Mouse (Mus musculus) left cerebral cortex, adult 9 months (tissue): ENCODE results near the gene Cd302.

Source experiments
- DNase-seq, 2 experiments: peaks; one replicate each; pipeline ENCODE4 v3.0.0; 2022; ENCODE audit warnings: low spot score in 2 of 2

Cd302 gene

GRCm38 (mm10) chr2:60284467-60284821 lies at the start of gene Cd302:
Cd302 (minus strand) TSS chr2:60284488.
- DNase-seq = no peak

GRCm38 (mm10) chr2:60328641-60329040 lies 44.4 kb upstream of the Cd302 start:
- no peak for DNase-seq

- DNase-seq = no peak
Observed at GRCm38 (mm10) chr2:60327581-60327980, 43.3 kb upstream of the Cd302 start.

DNA sequence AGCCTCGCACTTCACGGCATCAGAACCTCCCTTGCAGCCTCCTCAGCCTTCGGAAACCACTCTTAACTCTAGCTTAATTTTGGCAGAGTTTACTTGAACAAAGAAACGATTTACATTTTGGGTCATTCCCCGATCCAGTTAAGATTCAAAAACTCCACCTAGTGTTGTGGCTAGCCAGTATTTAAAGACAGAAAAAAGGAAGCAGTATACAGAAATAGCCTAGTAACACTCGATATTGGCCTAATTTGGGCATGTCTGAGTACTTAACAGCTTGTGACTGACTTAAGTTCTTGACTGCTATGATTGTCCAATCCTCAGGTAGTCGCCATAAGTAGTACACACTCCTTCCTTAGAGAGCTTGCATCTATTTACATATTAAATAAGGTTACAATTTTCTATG lies 42.7 kb upstream of the Cd302 start:
- DNase-seq = no peak

DNA sequence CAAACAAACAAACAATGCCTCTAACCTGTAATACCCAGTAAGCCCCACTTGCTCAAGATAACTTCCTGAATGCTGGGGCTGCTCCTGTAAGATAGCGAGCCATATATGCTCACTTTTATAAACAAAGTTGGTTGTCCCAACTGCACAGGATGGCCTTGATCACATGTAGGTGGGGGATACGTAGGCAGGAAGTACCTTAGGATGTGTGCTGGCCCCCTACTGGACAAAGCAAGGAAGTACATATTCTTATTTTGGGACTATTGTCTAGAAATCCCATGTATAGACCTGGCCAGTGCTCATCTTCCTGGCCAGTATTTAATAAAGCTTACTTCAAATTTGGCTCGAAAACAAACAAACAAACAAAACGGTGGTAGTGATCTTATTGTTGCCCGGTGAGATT lies 39.1 kb upstream of the Cd302 start:
- no peak for DNase-seq

DNA sequence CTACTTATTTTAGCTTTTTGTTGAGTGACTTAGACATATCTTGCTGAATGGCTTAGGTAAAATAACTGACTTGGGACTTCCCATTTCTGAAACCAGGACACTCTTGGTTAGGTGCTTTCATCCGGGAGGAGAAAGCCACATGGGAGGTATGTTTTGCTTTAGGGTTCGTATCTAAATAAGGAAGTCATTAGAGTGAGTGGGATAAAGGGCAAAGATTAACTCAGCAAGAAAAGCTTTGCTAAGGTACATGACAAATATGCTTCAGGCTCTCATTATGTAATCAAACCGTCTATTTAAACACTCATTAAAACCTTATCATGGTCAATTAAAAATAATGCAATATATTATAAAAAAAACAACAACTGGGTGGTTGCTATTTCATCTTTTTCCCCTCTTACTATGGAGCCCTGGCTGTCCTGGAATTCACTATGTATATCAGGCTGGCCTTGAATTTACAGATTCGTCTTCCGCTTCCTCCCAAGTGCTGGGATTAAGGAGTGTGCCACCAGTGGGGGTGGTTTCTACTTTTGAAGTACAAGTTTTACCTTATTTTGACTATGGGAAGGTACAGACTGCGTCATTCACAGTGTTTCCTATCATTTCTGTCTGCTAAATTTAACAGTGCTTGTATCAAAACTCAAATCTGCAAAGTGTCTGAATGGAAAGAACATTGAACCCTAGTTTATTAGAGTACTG lies 37.9 kb upstream of the Cd302 start:
- DNase-seq = no peak

DNA sequence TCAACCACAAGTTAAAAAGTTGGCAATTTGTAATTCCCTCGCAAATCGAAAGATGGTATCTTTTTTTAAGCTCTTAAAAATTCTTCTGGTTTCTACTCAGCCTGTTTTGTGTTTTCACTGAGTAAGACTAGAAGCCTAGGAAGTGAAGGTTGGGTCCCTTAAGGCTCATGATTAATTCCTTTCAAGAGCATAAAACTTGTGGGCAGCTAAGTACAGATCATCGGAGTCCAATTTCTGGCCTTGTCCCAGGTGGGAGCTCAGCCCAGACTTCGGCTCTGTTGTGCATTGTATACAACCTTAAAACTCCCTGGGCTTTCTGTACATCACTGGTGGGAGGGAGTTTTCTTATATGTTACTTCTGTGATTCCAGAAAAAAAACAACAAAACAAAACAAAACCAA lies 19.5 kb upstream of the Cd302 start:
- no peak for DNase-seq

DNA sequence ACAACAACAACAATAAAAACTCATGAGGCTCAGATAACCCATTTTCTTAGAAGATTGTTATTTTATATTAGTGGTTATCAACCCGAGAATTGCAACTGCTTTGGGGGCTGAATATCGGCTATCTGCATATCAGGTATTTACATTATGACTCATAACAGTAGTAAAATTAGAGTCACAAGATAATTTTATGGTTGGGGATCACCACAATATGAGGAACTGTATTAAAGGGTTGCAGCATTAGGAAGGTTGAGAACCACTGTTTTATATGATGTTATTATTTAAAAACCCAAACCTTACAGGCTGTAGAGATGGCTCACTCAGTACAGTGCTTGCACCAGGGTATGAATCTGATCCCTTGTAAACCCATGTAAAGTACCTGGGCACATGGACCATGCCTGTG lies 15.0 kb upstream of the Cd302 start:
- no peak for DNase-seq

DNA sequence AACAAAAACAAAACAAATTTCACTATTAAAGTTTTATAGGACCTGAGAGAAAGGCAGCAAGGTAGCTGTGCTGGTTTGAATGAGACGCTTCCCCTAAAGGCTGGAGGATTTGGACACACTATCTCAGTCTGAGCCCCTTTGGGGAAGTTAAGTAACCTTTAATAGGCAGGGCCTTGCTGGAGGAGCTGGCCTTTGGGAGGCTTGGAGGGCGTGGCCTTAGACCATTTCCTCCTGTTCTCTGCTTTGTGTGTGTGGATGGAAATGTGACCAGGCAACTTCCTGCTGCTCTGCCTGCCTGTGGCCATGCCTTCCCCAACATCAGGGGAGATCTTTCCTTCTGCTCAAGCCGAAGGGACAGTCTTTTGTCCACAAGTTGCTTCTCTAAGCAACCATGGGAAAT lies 14.0 kb upstream of the Cd302 start:
- no peak for DNase-seq

DNA sequence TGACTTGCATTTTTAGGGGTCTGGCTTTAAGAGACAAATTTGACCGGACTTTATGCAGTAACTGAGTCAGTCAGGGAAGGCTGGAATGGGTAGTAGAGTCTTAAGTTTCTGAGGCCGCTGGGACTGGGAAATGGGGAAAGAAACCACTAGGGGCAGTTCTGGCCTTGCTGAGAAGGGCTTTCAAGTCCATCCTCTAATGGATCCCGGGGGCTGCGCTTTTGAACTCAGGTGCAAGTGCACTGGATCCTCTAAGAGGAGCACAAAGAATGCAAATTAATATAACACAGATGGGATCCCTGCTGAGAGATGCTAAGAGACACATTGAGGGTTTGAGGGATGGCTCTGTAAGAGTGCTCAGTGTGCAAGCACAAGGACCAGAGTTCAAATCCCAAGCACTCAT lies 7.1 kb upstream of the Cd302 start:
- DNase-seq = no peak

GRCm38 (mm10) chr2:60289451-60289850 lies 5.2 kb upstream of the Cd302 start:
- DNase-seq = no peak

DNA sequence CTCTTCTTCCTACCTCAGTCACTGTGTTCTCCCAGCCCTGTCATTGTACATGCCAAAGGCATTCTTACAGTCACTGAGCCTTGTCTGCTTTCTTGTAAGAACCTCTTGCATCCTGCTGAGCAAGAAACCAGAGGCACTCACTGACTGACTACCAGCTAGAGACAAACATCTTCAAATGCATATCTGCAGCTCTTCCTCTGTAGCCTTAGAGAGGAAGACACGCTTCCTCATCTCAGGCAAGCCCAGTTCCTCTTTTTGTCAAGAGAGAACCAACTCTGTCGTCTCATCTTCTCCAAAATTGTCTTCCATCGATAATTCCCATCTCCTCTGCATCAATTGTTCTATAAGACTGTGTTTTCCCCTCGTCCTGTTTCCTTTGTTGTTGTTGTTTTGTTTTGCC lies 4.3 kb upstream of the Cd302 start:
- DNase-seq = no peak

- DNase-seq = no peak
Observed at GRCm38 (mm10) chr2:60285107-60285617, 874 bp upstream of the Cd302 start.

DNA sequence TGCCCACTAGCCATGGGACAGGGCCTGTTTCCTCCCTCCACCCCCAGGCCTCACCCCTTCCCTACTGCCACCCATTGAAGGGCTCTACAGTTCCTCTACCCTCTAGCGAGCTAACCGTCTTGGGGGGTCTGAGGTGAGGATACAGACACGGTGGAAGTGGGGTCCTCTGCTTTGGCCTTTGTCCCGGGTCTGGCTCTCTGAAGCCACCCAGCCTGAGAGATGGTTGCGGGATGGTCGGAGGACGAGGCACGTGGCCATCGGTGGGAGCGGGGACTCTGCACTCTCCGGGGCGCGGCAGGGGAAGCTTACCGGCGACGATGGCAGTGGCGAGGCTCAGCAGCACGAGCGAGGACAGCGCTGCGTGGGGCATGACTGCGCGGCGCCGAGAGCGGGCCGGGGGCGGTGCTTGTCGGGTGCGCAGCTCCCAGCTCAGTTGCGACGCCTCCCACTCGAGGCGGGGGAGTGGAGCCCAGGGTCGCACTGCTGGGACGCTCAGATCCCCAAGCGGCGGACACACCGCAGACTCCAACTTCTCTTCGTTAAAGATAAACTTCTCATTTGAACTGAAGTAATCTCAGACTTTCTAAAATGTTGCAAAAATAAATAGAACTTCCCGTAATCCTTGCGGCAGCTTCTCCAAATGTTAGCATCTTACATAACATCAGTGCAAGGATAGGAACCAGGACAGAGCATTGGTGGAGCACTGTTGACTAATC lies 379 bp downstream of the Cd302 start:
- peak; percentile 52 to 67 for DNase-seq

- DNase-seq = no peak
Observed at GRCm38 (mm10) chr2:60283208-60283750, 1.0 kb downstream of the Cd302 start.

- no peak for DNase-seq
Observed at GRCm38 (mm10) chr2:60282625-60283024, 1.7 kb downstream of the Cd302 start.

DNA sequence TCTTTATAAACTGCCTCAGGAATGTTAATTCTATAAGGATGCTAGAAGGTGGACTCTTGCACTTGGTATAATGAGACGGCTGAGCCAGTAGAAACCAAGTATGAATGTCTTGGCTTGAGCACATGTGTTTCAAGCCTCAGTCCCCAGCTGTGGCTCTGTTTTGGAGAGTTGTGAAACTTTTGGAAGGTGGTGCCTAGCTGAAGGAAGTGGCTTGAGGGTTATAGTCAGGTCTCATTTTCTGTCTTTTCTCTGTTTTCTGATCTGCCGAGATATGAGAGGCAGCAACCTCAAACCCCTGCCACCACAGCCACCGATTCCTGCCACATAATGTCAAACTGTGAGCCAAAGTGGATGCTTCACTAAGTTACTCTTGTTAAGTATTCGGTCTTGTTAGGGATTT lies 5.7 kb downstream of the Cd302 start:
- no peak for DNase-seq

GRCm38 (mm10) chr2:60269856-60270479 lies 14.3 kb downstream of the Cd302 start:
- DNase-seq = no peak

- DNase-seq = no peak
Observed at GRCm38 (mm10) chr2:60267567-60267966, 16.7 kb downstream of the Cd302 start.

- DNase-seq = no peak
Observed at GRCm38 (mm10) chr2:60260621-60261350, 23.5 kb downstream of the Cd302 start.

- no peak for DNase-seq
Observed at GRCm38 (mm10) chr2:60259186-60259585, 25.1 kb downstream of the Cd302 start.

- no peak for DNase-seq
Observed at GRCm38 (mm10) chr2:60256751-60257150, 27.5 kb downstream of the Cd302 start.
